Comparison of ENCODE assay signal across 11 mouse cellular contexts in genomic region chr4:135911531-135911930, GRCm38 (mm10). TPM values are rescaled to one million over a fixed set of nuclear protein-coding genes. Genes with fewer than 3 reads are reported as not detected.
A peak's percentile ranks its signal among the peaks of the same experiment; 100 is the strongest.
DNase-seq lines count a peak whose midpoint lies in the region; ATAC-seq and TF ChIP-seq lines count a peak whose summit lies in the region.
"Had no signal": no experiment of that assay in that cellular context is flagged by ENCODE, and none has a peak within 500 bp of the region (broad histone marks: within the 10 kb centered on the region; RNA-seq: fewer than 3 reads in every experiment).

No protein-coding gene starts in this region.

- H3K4me1 ChIP-seq in lung, adult 2 months (ENCODE audit: control insufficient read depth, insufficient read depth, low read length), result peaks cover 4% of the 10 kb centered on the region; the same call in 1 of the 2 replicates
- peaks cover 7% of the 10 kb centered on the region; the same call in 1 of the 2 replicates for H3K4me1 ChIP-seq in brown adipose tissue, adult 24 weeks (ENCODE audit: control insufficient read depth, insufficient read depth, insufficient read length, low read length)
- H3K4me1 ChIP-seq in limb, embryonic 13.5 days, result peaks cover 10% of the 10 kb centered on the region

- H3K36me3 ChIP-seq in limb, embryonic 13.5 days, result no peaks in the 10 kb centered on the region

- 44% methylated on average over 7 of the region's 7 CpGs for WGBS in lung, adult 2 months
- WGBS in limb, embryonic 13.5 days, result 77% methylated on average over 7 of the region's 7 CpGs

- ATAC-seq in limb, embryonic 13.5 days (ENCODE audit: low FRiP score, low read depth), result no peak
- ATAC-seq: Patski had no signal

- H3K4me3 ChIP-seq in lung, adult 2 months (replicated peaks; ENCODE audit: extremely low read depth, low read depth, low read length), result peak overlapping the region; percentile 7
- H3K4me3 ChIP-seq in brown adipose tissue, adult 24 weeks (ENCODE audit: insufficient read depth, low read depth, low read length), result peak overlapping the region; percentile 4; the same call in 1 of the 2 replicates
- no peak overlapping the region for H3K4me3 ChIP-seq in limb, embryonic 13.5 days

- no peak overlapping the region for H3K4me2 ChIP-seq in limb, embryonic 13.5 days (replicated peaks)

- H3K27me3 ChIP-seq in limb, embryonic 13.5 days, result no peaks in the 10 kb centered on the region
- H3K27me3 ChIP-seq: Patski had no signal

- H3K9ac ChIP-seq in limb, embryonic 13.5 days, result no peak overlapping the region

- no peak for DNase-seq in lung, adult 2 months
- DNase-seq in lung, postnatal 14 days, result no peak
- peak; percentile 75 for DNase-seq in naive thymus-derived CD4-positive, alpha-beta T cell, adult 2 months (ENCODE audit: low read depth)
- no peak for DNase-seq in testis, postnatal 14 days (ENCODE audit: low spot score)
- DNase-seq in adrenal gland, adult 18-20 months (ENCODE audit: low spot score in 2 of 2), result no peak
- DNase-seq: gastrocnemius, postnatal 14 days; thymus, postnatal 14 days had no signal

- TF ChIP-seq CTCF in lung, adult 2 months (IDR thresholded peaks at IDR 0.05; ENCODE audit: insufficient read depth, low read length), result no peak

- no peaks in the 10 kb centered on the region for H3K9me3 ChIP-seq in limb, embryonic 13.5 days

- peak overlapping the region; percentile 45 for H3K27ac ChIP-seq in brown adipose tissue, adult 24 weeks (replicated peaks; ENCODE audit: low read depth, low read length)
- 0 out of 2 replicates have a peak overlapping the region, but pooled peaks have one; percentile 44 for H3K27ac ChIP-seq in limb, embryonic 13.5 days
- H3K27ac ChIP-seq: macrophage had no signal

- peak; percentile 45; the same call in 1 of the 2 replicates for TF ChIP-seq POLR2A in lung, adult 2 months (IDR thresholded peaks at IDR 0.05; ENCODE audit: borderline replicate concordance, extremely low read depth, low read depth, low read length)

RNA-seq across cellular contexts. Expression of gene Fuca1, which starts 9.0 kb away (rescaled TPM):
- polyA plus RNA-seq in lung, adult 2 months (2012; rRNA removed), result 51.5 and 64.0 TPM in 2 replicates
- 106 and 110 TPM in 2 replicates for polyA plus RNA-seq in brown adipose tissue, adult 24 weeks (2012; ENCODE audit: insufficient read depth, insufficient read length, missing spikeins)
- 69.0 and 73.8 TPM in 2 replicates for polyA plus RNA-seq in limb, embryonic 13.5 days (2015; fragmentation: Nextera tagmentation; extraction: Ambion mirVana)
- total RNA-seq in adrenal gland, adult 18-20 months (2021), result 100 to 1,000 TPM in 1 of 2 experiments, 10 to 100 TPM in 1; 95.5 to 101 TPM

RNA-seq across cellular contexts. Expression of gene Cnr2, which starts 16.3 kb away (rescaled TPM):
- 7.3 and 9.1 TPM in 2 replicates for polyA plus RNA-seq in lung, adult 2 months (2012; rRNA removed)
- polyA plus RNA-seq in brown adipose tissue, adult 24 weeks (2012; ENCODE audit: insufficient read depth, insufficient read length, missing spikeins), result 0.55 and 0.58 TPM in 2 replicates
- polyA plus RNA-seq in limb, embryonic 13.5 days (2015; fragmentation: Nextera tagmentation; extraction: Ambion mirVana), result 0.32 and 0.51 TPM in 2 replicates
- 1 to 10 TPM in 1 of 2 experiments, under 1 TPM in 1; 0.93 to 1.8 TPM for total RNA-seq in adrenal gland, adult 18-20 months (2021)

RNA-seq across cellular contexts. Expression of gene Hmgcl, which starts 34.7 kb away (rescaled TPM):
- polyA plus RNA-seq in lung, adult 2 months (2012; rRNA removed), result 43.8 and 49.6 TPM in 2 replicates
- 45.1 and 79.9 TPM in 2 replicates for polyA plus RNA-seq in brown adipose tissue, adult 24 weeks (2012; ENCODE audit: insufficient read depth, insufficient read length, missing spikeins)
- polyA plus RNA-seq in limb, embryonic 13.5 days (2015; fragmentation: Nextera tagmentation; extraction: Ambion mirVana), result 89.8 and 93.5 TPM in 2 replicates
- 10 to 100 TPM; 53.2 to 62.3 TPM for total RNA-seq in adrenal gland, adult 18-20 months (2021)

RNA-seq across cellular contexts. Expression of gene Pnrc2, which starts 37.9 kb away (rescaled TPM):
- 13.6 and 21.0 TPM in 2 replicates for polyA plus RNA-seq in lung, adult 2 months (2012; rRNA removed)
- polyA plus RNA-seq in brown adipose tissue, adult 24 weeks (2012; ENCODE audit: insufficient read depth, insufficient read length, missing spikeins), result 86.4 and 125 TPM in 2 replicates
- 192 and 195 TPM in 2 replicates for polyA plus RNA-seq in limb, embryonic 13.5 days (2015; fragmentation: Nextera tagmentation; extraction: Ambion mirVana)
- 100 to 1,000 TPM in 1 of 2 experiments, 10 to 100 TPM in 1; 89.4 to 111 TPM for total RNA-seq in adrenal gland, adult 18-20 months (2021)

RNA-seq across cellular contexts. Expression of gene Gale, which starts 52.0 kb away (rescaled TPM):
- polyA plus RNA-seq in lung, adult 2 months (2012; rRNA removed), result 19.5 and 25.0 TPM in 2 replicates
- polyA plus RNA-seq in brown adipose tissue, adult 24 weeks (2012; ENCODE audit: insufficient read depth, insufficient read length, missing spikeins), result 40.3 and 53.3 TPM in 2 replicates
- polyA plus RNA-seq in limb, embryonic 13.5 days (2015; fragmentation: Nextera tagmentation; extraction: Ambion mirVana), result 49.1 and 51.9 TPM in 2 replicates
- 10 to 100 TPM; 18.2 to 43.2 TPM for total RNA-seq in adrenal gland, adult 18-20 months (2021)
